In genomic region chr16:92516139-92516538, GRCm38 (mm10) we compare ENCODE assay signal across 12 mouse cellular contexts. TPM values are rescaled to one million over a fixed set of nuclear protein-coding genes. Genes with fewer than 3 reads are reported as not detected.
DNase-seq lines count a peak whose midpoint lies in the region; ATAC-seq lines count a peak whose summit lies in the region.
"Had no signal": no experiment of that assay in that cellular context is flagged by ENCODE, and none has a peak within 500 bp of the region (broad histone marks: within the 10 kb centered on the region; RNA-seq: fewer than 3 reads in every experiment).

No protein-coding gene starts in this region.

- ATAC-seq in heart, embryonic 16.5 days (replicated peaks; ENCODE audit: extremely low read depth, insufficient read depth, low FRiP score): peak; percentile 91
- ATAC-seq in hindbrain, embryonic 13.5 days (ENCODE audit: low FRiP score): no peak
- ATAC-seq: intestine, postnatal 0 days had no signal

- H3K9ac ChIP-seq in heart, embryonic 16.5 days (ENCODE audit: low read length): no peak overlapping the region
- no peak overlapping the region for H3K9ac ChIP-seq in hindbrain, embryonic 13.5 days
- H3K9ac ChIP-seq: limb, embryonic 12.5 days had no signal

- H3K36me3 ChIP-seq in heart, embryonic 10.5 days: no peaks in the 10 kb centered on the region
- no peaks in the 10 kb centered on the region for H3K36me3 ChIP-seq in heart, embryonic 16.5 days (ENCODE audit: control insufficient read depth, insufficient read depth)
- H3K36me3 ChIP-seq in hindbrain, embryonic 13.5 days: no peaks in the 10 kb centered on the region
- H3K36me3 ChIP-seq: forebrain, embryonic 10.5 days; limb, embryonic 12.5 days had no signal

- no peaks in the 10 kb centered on the region for H3K9me3 ChIP-seq in heart, embryonic 10.5 days
- H3K9me3 ChIP-seq in heart, embryonic 16.5 days (replicated peaks; ENCODE audit: control insufficient read depth, low read length): no peaks in the 10 kb centered on the region
- H3K9me3 ChIP-seq in hindbrain, embryonic 13.5 days: no peaks in the 10 kb centered on the region
- H3K9me3 ChIP-seq: forebrain, embryonic 10.5 days; limb, embryonic 12.5 days had no signal

- H3K27me3 ChIP-seq in heart, embryonic 10.5 days (ENCODE audit: insufficient read depth, poor library complexity, severe bottlenecking): peaks cover 15% of the 10 kb centered on the region; the same call in 1 of the 2 replicates
- H3K27me3 ChIP-seq in heart, embryonic 16.5 days (ENCODE audit: control insufficient read depth, insufficient read depth, low read length): peaks cover 8% of the 10 kb centered on the region
- 0 out of 2 replicates have a peak, but pooled peaks cover 6% of the 10 kb centered on the region for H3K27me3 ChIP-seq in hindbrain, embryonic 13.5 days

- no peak overlapping the region for H3K4me2 ChIP-seq in heart, embryonic 16.5 days (ENCODE audit: low read depth, low read length)
- H3K4me2 ChIP-seq in hindbrain, embryonic 13.5 days: no peak overlapping the region
- H3K4me2 ChIP-seq: limb, embryonic 12.5 days had no signal

- no peak overlapping the region for H3K4me3 ChIP-seq in heart, embryonic 10.5 days
- H3K4me3 ChIP-seq in heart, embryonic 16.5 days (ENCODE audit: low read length): no peak overlapping the region
- no peak overlapping the region for H3K4me3 ChIP-seq in hindbrain, embryonic 13.5 days
- H3K4me3 ChIP-seq: forebrain, embryonic 10.5 days; limb, embryonic 12.5 days had no signal

- H3K4me1 ChIP-seq in heart, embryonic 10.5 days: peaks cover 9% of the 10 kb centered on the region; the same call in 1 of the 2 replicates
- H3K4me1 ChIP-seq in heart, embryonic 16.5 days (ENCODE audit: control insufficient read depth, insufficient read depth, low read length): peaks cover 9% of the 10 kb centered on the region
- no peaks in the 10 kb centered on the region for H3K4me1 ChIP-seq in hindbrain, embryonic 13.5 days (replicated peaks)

- DNase-seq in heart, adult 11 months: peak; percentile 95
- DNase-seq in heart, embryonic 10.5 days (ENCODE audit: low spot score): no peak
- peak; percentile 32 for DNase-seq in urinary bladder, postnatal 14 days (ENCODE audit: low spot score)
- no peak for DNase-seq in urinary bladder, postnatal 36 days (ENCODE audit: low spot score in 2 of 2)
- peak; percentile 79 for DNase-seq in ovary, postnatal 36 days (ENCODE audit: low spot score)
- no peak for DNase-seq in kidney, postnatal 36 days
- DNase-seq: layer of hippocampus, adult 9-11 months had no signal

- H3K27ac ChIP-seq in heart, embryonic 10.5 days: no peak overlapping the region
- H3K27ac ChIP-seq in heart, embryonic 16.5 days (ENCODE audit: low read length): no peak overlapping the region
- no peak overlapping the region for H3K27ac ChIP-seq in hindbrain, embryonic 13.5 days
- H3K27ac ChIP-seq: forebrain, embryonic 10.5 days; limb, embryonic 12.5 days had no signal

- WGBS in heart, embryonic 10.5 days: 62% methylated on average over 9 of the region's 9 CpGs
- 34% methylated on average over 9 of the region's 9 CpGs for WGBS in heart, embryonic 16.5 days
- 91% methylated on average over 9 of the region's 9 CpGs for WGBS in hindbrain, embryonic 13.5 days

RNA-seq across cellular contexts. Expression of gene Clic6, which starts 30.6 kb away (rescaled TPM):
- 3.1 and 4.2 TPM in 2 replicates for polyA plus RNA-seq in heart, embryonic 10.5 days (2016; fragmentation: Nextera tagmentation; extraction: Ambion mirVana)
- 1.9 and 3.4 TPM in 2 replicates for polyA plus RNA-seq in heart, embryonic 16.5 days (2015; fragmentation: Nextera tagmentation; extraction: Ambion mirVana)
- 4.8 and 11.5 TPM in 2 replicates for polyA plus RNA-seq in hindbrain, embryonic 13.5 days (2015; fragmentation: Nextera tagmentation; extraction: Ambion mirVana)

RNA-seq across cellular contexts. Expression of gene Rcan1, which starts 45.5 kb away (rescaled TPM):
- 78.8 and 129 TPM in 2 replicates for polyA plus RNA-seq in heart, embryonic 10.5 days (2016; fragmentation: Nextera tagmentation; extraction: Ambion mirVana)
- polyA plus RNA-seq in heart, embryonic 16.5 days (2015; fragmentation: Nextera tagmentation; extraction: Ambion mirVana): 80.7 and 89.2 TPM in 2 replicates
- 56.5 and 56.6 TPM in 2 replicates for polyA plus RNA-seq in hindbrain, embryonic 13.5 days (2015; fragmentation: Nextera tagmentation; extraction: Ambion mirVana)

Comparison
In these comparisons a context has a peak if more than half of its experiments do, and no peak if none do; other contexts are left out.
1. DNase-seq: peak in heart, adult 11 months (single experiment), urinary bladder, postnatal 14 days (single experiment) and ovary, postnatal 36 days (single experiment); none in heart, embryonic 10.5 days (single experiment), urinary bladder, postnatal 36 days (0 of 2) and kidney, postnatal 36 days (0 of 2).